Mouse (Mus musculus) cerebellum, postnatal 14 days (tissue): ENCODE measurements around the gene Abca3.

ENCODE experiments used
- DNase-seq, 2 experiments: peaks; one replicate each; pipeline ENCODE4 v3.0.0; 2021; ENCODE audit warnings: mixed read lengths in 2 of 2

The Abca3 gene

GRCm38 (mm10) chr17:24388711-24389110 lies 37.0 kb downstream of the Abca3 start:
- no peak for DNase-seq

GRCm38 (mm10) chr17:24389865-24390264 lies 38.1 kb downstream of the Abca3 start:
- DNase-seq: peak; percentile 76 to 80

- peak; percentile 53 to 69 for DNase-seq
Measured at GRCm38 (mm10) chr17:24391149-24391548, 39.4 kb downstream of the Abca3 start.

GRCm38 (mm10) chr17:24393527-24393926 lies 41.8 kb downstream of the Abca3 start:
- no peak for DNase-seq

- peak in 1 of 2 experiments; percentile 24 for DNase-seq
Measured at GRCm38 (mm10) chr17:24394456-24394855, 42.7 kb downstream of the Abca3 start.

GRCm38 (mm10) chr17:24402371-24402770 lies 50.6 kb downstream of the Abca3 start:
- DNase-seq: no peak

GRCm38 (mm10) chr17:24407116-24407803 lies 55.5 kb downstream of the Abca3 start:
- DNase-seq: peak; percentile 58 to 72

GRCm38 (mm10) chr17:24413557-24414211 lies 61.9 kb downstream of the Abca3 start:
- DNase-seq: peak in 1 of 2 experiments; percentile 33

GRCm38 (mm10) chr17:24414230-24414976 lies 62.7 kb downstream of the Abca3 start, which contains the start of gene Rnps1:
TSS of gene Rnps1 (plus strand) at chr17:24414565.
- DNase-seq: peak; percentile 97

- DNase-seq: no peak
Measured at GRCm38 (mm10) chr17:24415011-24415410, 63.3 kb downstream of the Abca3 start.

GRCm38 (mm10) chr17:24416051-24416652 lies 64.4 kb downstream of the Abca3 start:
- no peak for DNase-seq

- DNase-seq: no peak
Measured at GRCm38 (mm10) chr17:24423114-24423513, 71.4 kb downstream of the Abca3 start.

- no peak for DNase-seq
Measured at GRCm38 (mm10) chr17:24424489-24424888, 72.7 kb downstream of the Abca3 start.

GRCm38 (mm10) chr17:24425326-24425725 lies 73.6 kb downstream of the Abca3 start:
- DNase-seq: peak in 1 of 2 experiments; percentile 42

- DNase-seq: peak; percentile 26 to 39
Measured at GRCm38 (mm10) chr17:24425905-24426304, 74.2 kb downstream of the Abca3 start.

GRCm38 (mm10) chr17:24426471-24427169 lies 74.9 kb downstream of the Abca3 start, which contains the start of gene Eci1:
TSS of gene Eci1 (plus strand) at chr17:24426641.
- DNase-seq: peak; percentile 97

- no peak for DNase-seq
Measured at GRCm38 (mm10) chr17:24427170-24427557, 75.4 kb downstream of the Abca3 start.

- DNase-seq: no peak
Measured at GRCm38 (mm10) chr17:24429201-24429983, 77.6 kb downstream of the Abca3 start.

GRCm38 (mm10) chr17:24437016-24437415 lies 85.3 kb downstream of the Abca3 start:
- peak; percentile 58 to 72 for DNase-seq

- no peak for DNase-seq
Measured at GRCm38 (mm10) chr17:24440377-24440776, 88.6 kb downstream of the Abca3 start.

- peak; percentile 33 to 44 for DNase-seq
Measured at GRCm38 (mm10) chr17:24441148-24441547, 89.4 kb downstream of the Abca3 start.
